Mouse (Mus musculus) liver, adult 2 months (tissue): ENCODE results near the gene Wnt11.

Source experiments
- CTCF ChIP-seq: fragments of 200-500 bp; IDR thresholded peaks from 2 replicates; pipeline ENCODE4 v1.5.1; 2011; ENCODE audit warnings: low read depth, low read length, control low read depth
- POLR2A ChIP-seq: fragments of 200-500 bp; IDR thresholded peaks from 2 replicates; pipeline ENCODE4 v1.6.1; 2011; ENCODE audit warnings: low read length, control low read depth; ENCODE audit not compliant: insufficient read depth; ENCODE audit errors: extremely low read depth

GRCm38 (mm10) chr7:98822881-98823280, 12.0 kb upstream of the Wnt11 start:
- TF ChIP-seq CTCF (no peak), POLR2A (no peak)
